Comparison of ENCODE assay signal across 30 mouse cellular contexts in the genomic region with DNA sequence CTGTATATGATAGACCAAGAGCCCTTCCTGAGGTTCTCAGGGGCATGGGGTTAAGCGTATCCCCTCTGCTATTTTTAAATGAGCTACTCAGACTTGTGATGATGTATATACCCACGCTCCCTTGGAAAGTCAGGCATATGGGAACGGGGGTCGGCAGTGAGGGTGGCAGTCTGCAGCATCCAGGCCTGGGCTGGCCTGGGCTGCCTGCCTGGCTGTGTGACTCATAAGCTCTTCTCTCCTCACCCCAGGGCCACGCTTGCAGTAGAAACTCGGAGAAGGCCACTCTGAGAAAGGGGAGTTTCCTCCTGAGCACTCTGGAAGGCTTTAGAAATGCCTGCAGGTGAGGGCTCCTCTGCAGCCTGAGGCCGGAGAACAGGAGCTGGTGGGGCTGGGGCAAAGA. TPM values are rescaled to one million over a fixed set of nuclear protein-coding genes. Genes with fewer than 3 reads are reported as not detected.
"Had no signal": no experiment of that assay in that cellular context is flagged by ENCODE, and none has a peak within 500 bp of the region (broad histone marks: within the 10 kb centered on the region; RNA-seq: fewer than 3 reads in every experiment).

No protein-coding gene starts in this region.

- H3K36me3 ChIP-seq: liver, embryonic 13.5 days; midbrain, embryonic 12.5 days; midbrain, embryonic 15.5 days; neural tube, embryonic 12.5 days; neural tube, embryonic 15.5 days had no signal

- H3K27ac ChIP-seq: kidney, postnatal 0 days; layer of hippocampus, adult 2 months; liver, embryonic 13.5 days; midbrain, embryonic 12.5 days; midbrain, embryonic 15.5 days; neural tube, embryonic 12.5 days; neural tube, embryonic 15.5 days; stomach, postnatal 0 days had no signal

- H3K4me3 ChIP-seq: layer of hippocampus, adult 2 months; liver, embryonic 13.5 days; midbrain, embryonic 12.5 days; midbrain, embryonic 15.5 days; neural tube, embryonic 12.5 days; neural tube, embryonic 15.5 days had no signal

- H3K9me3 ChIP-seq: liver, embryonic 13.5 days; midbrain, embryonic 12.5 days; midbrain, embryonic 15.5 days; neural tube, embryonic 12.5 days; neural tube, embryonic 15.5 days had no signal

- H3K27me3 ChIP-seq: midbrain, embryonic 15.5 days; neural tube, embryonic 12.5 days; neural tube, embryonic 15.5 days had no signal

- DNase-seq: kidney, postnatal 25 days; layer of hippocampus, adult 9-11 months; liver, embryonic 13.5 days; lung, adult 2 months; lung, postnatal 14 days; lung, postnatal 4 days; right cerebral cortex, adult 18-20 months; right cerebral cortex, postnatal 14 days; right cerebral cortex, postnatal 4 days; thymus, postnatal 25 days had no signal

- H3K4me1 ChIP-seq: liver, embryonic 13.5 days; midbrain, embryonic 15.5 days; neural tube, embryonic 12.5 days; neural tube, embryonic 15.5 days had no signal

- ATAC-seq: midbrain, embryonic 15.5 days had no signal

RNA-seq across cellular contexts. Expression of a gene that starts 21.3 kb away (rescaled TPM):
- total RNA-seq: liver, adult 2 months; megakaryocyte progenitor cell, adult 5-6 weeks; megakaryocyte-erythroid progenitor cell, adult 5-6 weeks had no signal
- polyA plus RNA-seq: kidney, embryonic 14.5 days; liver, adult 2 months; liver, embryonic 13.5 days; liver, embryonic 16.5 days; lung, adult 2 months; lung, embryonic 16.5 days; midbrain, embryonic 15.5 days; thymus, postnatal 0 days had no signal

RNA-seq across cellular contexts. Expression of a gene that starts 32.1 kb away (rescaled TPM):
- total RNA-seq: layer of hippocampus, adult 2 months; layer of hippocampus, postnatal 25 days; left cerebral cortex, adult 18-20 months; left cerebral cortex, postnatal 10 days; left cerebral cortex, postnatal 36 days; liver, adult 2 months; megakaryocyte progenitor cell, adult 5-6 weeks; megakaryocyte-erythroid progenitor cell, adult 5-6 weeks had no signal
- polyA plus RNA-seq: kidney, embryonic 14.5 days; kidney, postnatal 0 days; large intestine, adult 2 months; liver, adult 2 months; liver, embryonic 13.5 days; liver, embryonic 16.5 days; lung, adult 2 months; lung, embryonic 16.5 days; midbrain, embryonic 12.5 days; midbrain, embryonic 15.5 days; neural tube, embryonic 15.5 days; stomach, embryonic 14.5 days; stomach, postnatal 0 days had no signal
